Mouse (Mus musculus) bone marrow, adult 2 months (tissue): Measurements from ENCODE around the gene Ubp1.

ENCODE experiments used
- CTCF ChIP-seq: fragments of 200-500 bp; IDR thresholded peaks from 2 replicates; pipeline ENCODE4 v1.5.1; 2011; ENCODE audit warnings: low read length, control low read depth; ENCODE audit not compliant: control insufficient read depth, insufficient read depth
- POLR2A ChIP-seq: fragments of 200-500 bp; IDR thresholded peaks from 2 replicates; pipeline ENCODE4 v1.6.1; 2011; ENCODE audit warnings: low read depth, mild to moderate bottlenecking, control low read depth, low read length, borderline replicate concordance; ENCODE audit not compliant: control insufficient read depth

- TF ChIP-seq CTCF (peak; percentile 47; the same call in 1 of the 2 replicates), POLR2A (peak; percentile 38; the same call in 1 of the 2 replicates)
These were observed 39.3 kb downstream of the Ubp1 start for GRCm38 (mm10) chr9:113970041-113970440.
